Mouse (Mus musculus) cortical plate, adult 2 months (tissue): ENCODE measurements around the gene Phactr1.

Experiments used
- CTCF ChIP-seq: fragments of 200-500 bp; IDR thresholded peaks from 2 replicates; pipeline ENCODE4 v1.5.1; 2011; ENCODE audit warnings: mild to moderate bottlenecking, control low read depth, low read length; ENCODE audit not compliant: insufficient read depth; ENCODE audit errors: extremely low read depth
- POLR2A ChIP-seq: fragments of 200-500 bp; IDR thresholded peaks from 2 replicates; pipeline ENCODE4 v1.6.1; 2011; ENCODE audit warnings: mild to moderate bottlenecking, low read length, control low read depth; ENCODE audit not compliant: insufficient read depth; ENCODE audit errors: extremely low read depth

DNA sequence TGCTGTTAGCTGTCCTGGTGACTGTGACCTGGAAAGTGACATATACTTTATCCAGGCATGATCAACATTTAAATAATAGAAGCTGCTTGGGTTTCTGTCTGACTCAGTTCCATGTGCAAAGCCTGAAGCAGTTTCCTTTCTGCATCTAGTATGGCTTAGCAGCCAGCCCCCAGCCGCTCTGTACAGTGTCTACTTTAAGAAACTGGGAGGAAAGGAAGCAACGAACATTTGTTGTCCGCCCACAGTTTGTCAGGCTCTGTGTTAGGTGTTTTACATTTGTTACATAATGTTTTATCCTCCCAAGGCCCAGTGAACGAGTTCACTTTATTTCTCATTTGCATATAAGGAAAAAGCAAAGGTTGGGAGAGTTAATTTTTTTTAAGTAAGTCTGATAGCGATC, 16.2 kb downstream of the Phactr1 start:
- TF ChIP-seq POLR2A (0 out of 2 replicates have a peak, but pooled peaks have one; percentile 25), CTCF (no peak)
